ENCODE assay signal across 9 mouse cellular contexts in genomic region chr10:18388784-18389575, GRCm38 (mm10).
DNase-seq lines count a peak whose midpoint lies in the region; ATAC-seq and TF ChIP-seq lines count a peak whose summit lies in the region.
"Had no signal": no experiment of that assay in that cellular context is flagged by ENCODE, and none has a peak within 500 bp of the region (broad histone marks: within the 10 kb centered on the region; RNA-seq: fewer than 3 reads in every experiment).

No protein-coding gene starts in this region.

- peak; percentile 28; the same call in 1 of the 2 replicates for TF ChIP-seq CTCF in bone marrow, adult 2 months (IDR thresholded peaks at IDR 0.05; ENCODE audit: control insufficient read depth, insufficient read depth, low read length)

- H3K9me3 ChIP-seq in forebrain, embryonic 15.5 days: no peaks in the 10 kb centered on the region
- H3K9me3 ChIP-seq: liver, embryonic 15.5 days had no signal

- no peaks in the 10 kb centered on the region for H3K4me1 ChIP-seq in bone marrow, adult 2 months (ENCODE audit: control insufficient read depth, insufficient read depth, low read length)
- H3K4me1 ChIP-seq in forebrain, embryonic 15.5 days: peaks cover 14% of the 10 kb centered on the region
- H3K4me1 ChIP-seq: liver, embryonic 15.5 days had no signal

- H3K36me3 ChIP-seq in forebrain, embryonic 15.5 days: no peaks in the 10 kb centered on the region
- H3K36me3 ChIP-seq: liver, embryonic 15.5 days had no signal

- no peak overlapping the region for H3K4me3 ChIP-seq in bone marrow, adult 2 months (replicated peaks; ENCODE audit: control insufficient read depth, low read depth, low read length)
- H3K4me3 ChIP-seq in forebrain, embryonic 15.5 days: no peak overlapping the region
- H3K4me3 ChIP-seq: liver, embryonic 15.5 days had no signal

- DNase-seq in MN1 (ENCODE audit: low spot score): peak; percentile 79
- peak; percentile 65 for DNase-seq in layer of hippocampus, adult 9-11 months
- peak; percentile 72 for DNase-seq in lung, postnatal 25 days (ENCODE audit: low spot score)
- peak; percentile 70 to 76 for DNase-seq in right cerebral cortex, postnatal 10 days (ENCODE audit: low spot score in 2 of 2)
- no peak for DNase-seq in urinary bladder, postnatal 10 days (ENCODE audit: low spot score)

- no peak overlapping the region for H3K27ac ChIP-seq in bone marrow, adult 2 months (ENCODE audit: control insufficient read depth, insufficient read depth, low read depth, low read length, poor library complexity)
- 0 out of 2 replicates have a peak overlapping the region, but pooled peaks have one; percentile 13 for H3K27ac ChIP-seq in forebrain, embryonic 15.5 days (replicated peaks)
- H3K27ac ChIP-seq: liver, embryonic 15.5 days had no signal

- WGBS in bone marrow, adult 2 months: 52% methylated on average over 10 of the region's 10 CpGs
- 14% methylated on average over 10 of the region's 10 CpGs for WGBS in forebrain, embryonic 15.5 days

- ATAC-seq in forebrain, embryonic 15.5 days (replicated peaks): peak; percentile 80
- peak; percentile 63 to 80; a peak in 2 of 4 replicates for ATAC-seq in hematopoietic stem cell, adult 5-6 weeks (replicated peaks in 1 of 2; ENCODE audit: insufficient read depth in 1 of 2, low FRiP score in 2 of 2, low TSS enrichment in 1 of 2, low read depth in 1 of 2, poor library complexity in 2 of 2, severe bottlenecking in 2 of 2)

- peak overlapping the region; percentile 11 for H3K4me2 ChIP-seq in forebrain, embryonic 15.5 days (replicated peaks)
- H3K4me2 ChIP-seq: liver, embryonic 15.5 days had no signal

- H3K9ac ChIP-seq in forebrain, embryonic 15.5 days (replicated peaks): no peak overlapping the region
- H3K9ac ChIP-seq: liver, embryonic 15.5 days had no signal

- H3K27me3 ChIP-seq in forebrain, embryonic 15.5 days: no peaks in the 10 kb centered on the region
- H3K27me3 ChIP-seq: liver, embryonic 15.5 days had no signal

- TF ChIP-seq POLR2A in bone marrow, adult 2 months (IDR thresholded peaks at IDR 0.05; ENCODE audit: borderline replicate concordance, control insufficient read depth, low read depth, low read length): no peak
